Mouse (Mus musculus) urinary bladder, postnatal 36 days (tissue): ENCODE data around the gene Ldlrad1.
A peak's percentile ranks its signal among the peaks of the same experiment; 100 is the strongest.

Experiments used
- DNase-seq, 2 experiments: peaks; one replicate each; pipeline ENCODE4 v3.0.0; 2022; ENCODE audit warnings: low spot score in 2 of 2, mixed read lengths in 1 of 2

Gene Ldlrad1

GRCm38 (mm10) chr4:107211465-107211864 lies 2.5 kb downstream of the Ldlrad1 start:
- DNase-seq = no peak

- DNase-seq = no peak
Observed at GRCm38 (mm10) chr4:107211936-107212335, 3.0 kb downstream of the Ldlrad1 start.

GRCm38 (mm10) chr4:107213279-107214011 lies 4.5 kb downstream of the Ldlrad1 start:
- no peak for DNase-seq

GRCm38 (mm10) chr4:107217574-107217973 lies 8.6 kb downstream of the Ldlrad1 start:
- no peak for DNase-seq

- DNase-seq = no peak
Observed at GRCm38 (mm10) chr4:107221524-107221923, 12.5 kb downstream of the Ldlrad1 start.

- peak; percentile 27 to 68 for DNase-seq
Observed at GRCm38 (mm10) chr4:107223225-107224204, 14.5 kb downstream of the Ldlrad1 start.

- DNase-seq = no peak
Observed at GRCm38 (mm10) chr4:107226313-107226712, 17.3 kb downstream of the Ldlrad1 start.

- DNase-seq = no peak
Observed at GRCm38 (mm10) chr4:107232219-107232618, 23.2 kb downstream of the Ldlrad1 start.

- no peak for DNase-seq
Observed at GRCm38 (mm10) chr4:107238253-107238652, 29.3 kb downstream of the Ldlrad1 start.

GRCm38 (mm10) chr4:107240196-107240595 lies 31.2 kb downstream of the Ldlrad1 start:
- DNase-seq = no peak

- DNase-seq = no peak
Observed at GRCm38 (mm10) chr4:107243365-107244333, 34.7 kb downstream of the Ldlrad1 start.

GRCm38 (mm10) chr4:107245368-107245767 lies 36.4 kb downstream of the Ldlrad1 start:
- DNase-seq = no peak

GRCm38 (mm10) chr4:107246040-107246439 lies 37.1 kb downstream of the Ldlrad1 start:
- DNase-seq = no peak

- peak in 1 of 2 experiments; percentile 6 for DNase-seq
Observed at GRCm38 (mm10) chr4:107247110-107247509, 38.1 kb downstream of the Ldlrad1 start.

GRCm38 (mm10) chr4:107248061-107248460 lies 39.1 kb downstream of the Ldlrad1 start:
- DNase-seq = no peak

GRCm38 (mm10) chr4:107249471-107249870 lies 40.5 kb downstream of the Ldlrad1 start:
- no peak for DNase-seq

- DNase-seq = peak in 1 of 2 experiments; percentile 12
Observed at GRCm38 (mm10) chr4:107250494-107250893, 41.5 kb downstream of the Ldlrad1 start.

- DNase-seq = no peak
Observed at GRCm38 (mm10) chr4:107252522-107252921, 43.5 kb downstream of the Ldlrad1 start.

- peak; percentile 85 to 94 for DNase-seq
Observed at GRCm38 (mm10) chr4:107253125-107254091, 44.4 kb downstream of the Ldlrad1 start, which contains the start of the genes Lrrc42 and Hspb11. Gene Lrrc42 (minus strand): TSS chr4:107253532. Gene Hspb11 (plus strand): TSS chr4:107253593.

GRCm38 (mm10) chr4:107254414-107254813 lies 45.4 kb downstream of the Ldlrad1 start:
- no peak for DNase-seq
